Mouse (Mus musculus): Measurements from ENCODE around the gene Dgkz.

Dgkz gene

GRCm38 (mm10) chr2:91975581-91976541 lies at the start of gene Dgkz:
Gene Dgkz (minus strand): TSS chr2:91975864.
- 0 out of 2 replicates have a peak, but pooled peaks have one; percentile 12 for ATAC-seq (ENCODE audit: insufficient number of reproducible peaks, low FRiP score, low TSS enrichment)

GRCm38 (mm10) chr2:92025202-92025601 lies 49.5 kb upstream of the Dgkz start:
- ATAC-seq (ENCODE audit: insufficient number of reproducible peaks, low FRiP score, low TSS enrichment): no peak

DNA sequence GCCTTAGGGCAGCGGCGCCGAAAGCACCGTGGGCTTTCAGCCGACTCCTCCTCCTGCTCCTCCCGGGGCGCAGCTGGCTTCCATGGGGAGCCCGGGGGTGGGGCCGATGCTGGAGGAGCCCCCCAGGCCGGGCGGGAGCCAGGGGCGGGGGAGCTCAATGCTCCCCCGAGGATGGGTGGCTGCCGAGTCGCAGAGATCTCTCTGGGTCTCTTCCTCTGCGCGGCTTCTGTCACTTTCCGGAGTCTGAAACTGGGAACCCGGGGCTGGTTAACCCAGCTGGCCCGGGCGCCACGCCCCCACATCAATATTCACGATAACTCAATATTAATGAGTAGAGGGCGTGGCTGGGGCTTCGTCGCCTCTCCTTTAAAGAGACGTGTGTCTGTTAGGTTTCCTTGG lies 48.6 kb upstream of the Dgkz start, which contains the start of gene Creb3l1:
Gene Creb3l1, minus strand, starts transcription at position 229 of the 399 bp plus-strand sequence.
- no peak for ATAC-seq (ENCODE audit: insufficient number of reproducible peaks, low FRiP score, low TSS enrichment)

DNA sequence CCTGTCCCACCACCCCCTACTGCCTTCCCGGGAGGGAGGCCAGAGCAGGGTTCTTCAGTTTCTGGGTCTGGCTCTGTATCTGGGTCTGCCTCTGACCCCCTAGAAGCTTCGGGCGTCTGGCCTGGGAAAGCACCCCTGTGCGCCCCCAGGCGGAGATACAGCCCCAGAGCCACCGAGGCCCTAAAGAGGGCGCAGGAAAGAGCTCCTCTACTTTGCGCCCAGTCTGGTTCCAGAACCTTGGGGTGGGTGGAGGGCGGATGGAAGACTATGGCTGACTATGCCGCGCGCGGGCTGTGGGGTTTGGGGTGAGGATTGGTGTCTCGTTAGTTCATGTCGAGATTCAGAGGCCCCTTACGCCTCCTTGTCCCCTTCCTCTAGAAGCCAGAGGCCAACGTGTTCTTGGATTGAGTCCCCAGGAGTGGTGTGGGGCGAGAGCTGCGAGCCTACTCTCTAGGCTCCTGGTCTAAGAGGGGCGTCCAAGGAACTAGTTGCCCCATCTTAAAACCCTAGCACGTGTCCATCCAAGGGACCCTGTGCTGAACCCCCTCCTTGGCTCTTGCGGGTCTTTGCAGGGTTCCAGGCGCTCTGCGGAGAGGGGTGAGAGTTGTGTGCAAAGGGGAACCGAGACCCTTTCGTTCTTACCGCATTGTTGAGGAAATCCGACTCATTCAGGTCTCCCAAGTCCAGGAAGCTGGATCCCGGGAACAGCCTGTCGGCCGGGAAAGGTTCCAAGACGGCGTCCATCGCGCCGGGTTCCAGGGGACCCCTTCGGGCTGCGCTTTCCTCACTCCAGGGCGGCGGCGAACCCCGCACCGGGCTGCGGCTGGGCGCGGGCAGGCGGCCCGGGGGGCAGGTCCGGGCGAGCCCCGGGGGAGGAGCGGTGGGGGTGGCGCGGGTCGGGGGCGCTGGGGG lies 48.0 kb upstream of the Dgkz start:
- ATAC-seq (ENCODE audit: insufficient number of reproducible peaks, low FRiP score, low TSS enrichment): 0 out of 2 replicates have a peak, but pooled peaks have one; percentile 20

- no peak for ATAC-seq (ENCODE audit: insufficient number of reproducible peaks, low FRiP score, low TSS enrichment)
These were observed 45.1 kb upstream of the Dgkz start for GRCm38 (mm10) chr2:92020676-92021265.

GRCm38 (mm10) chr2:92017440-92017839 lies 41.8 kb upstream of the Dgkz start:
- no peak for ATAC-seq (ENCODE audit: insufficient number of reproducible peaks, low FRiP score, low TSS enrichment)

- ATAC-seq (ENCODE audit: insufficient number of reproducible peaks, low FRiP score, low TSS enrichment): no peak; the same call in 1 of the 2 replicates
These were observed 41.3 kb upstream of the Dgkz start for GRCm38 (mm10) chr2:92016981-92017380.

- no peak for ATAC-seq (ENCODE audit: insufficient number of reproducible peaks, low FRiP score, low TSS enrichment)
These were observed 39.2 kb upstream of the Dgkz start for GRCm38 (mm10) chr2:92014891-92015290.

- ATAC-seq (ENCODE audit: insufficient number of reproducible peaks, low FRiP score, low TSS enrichment): no peak
These were observed 38.6 kb upstream of the Dgkz start for GRCm38 (mm10) chr2:92014248-92014647.

DNA sequence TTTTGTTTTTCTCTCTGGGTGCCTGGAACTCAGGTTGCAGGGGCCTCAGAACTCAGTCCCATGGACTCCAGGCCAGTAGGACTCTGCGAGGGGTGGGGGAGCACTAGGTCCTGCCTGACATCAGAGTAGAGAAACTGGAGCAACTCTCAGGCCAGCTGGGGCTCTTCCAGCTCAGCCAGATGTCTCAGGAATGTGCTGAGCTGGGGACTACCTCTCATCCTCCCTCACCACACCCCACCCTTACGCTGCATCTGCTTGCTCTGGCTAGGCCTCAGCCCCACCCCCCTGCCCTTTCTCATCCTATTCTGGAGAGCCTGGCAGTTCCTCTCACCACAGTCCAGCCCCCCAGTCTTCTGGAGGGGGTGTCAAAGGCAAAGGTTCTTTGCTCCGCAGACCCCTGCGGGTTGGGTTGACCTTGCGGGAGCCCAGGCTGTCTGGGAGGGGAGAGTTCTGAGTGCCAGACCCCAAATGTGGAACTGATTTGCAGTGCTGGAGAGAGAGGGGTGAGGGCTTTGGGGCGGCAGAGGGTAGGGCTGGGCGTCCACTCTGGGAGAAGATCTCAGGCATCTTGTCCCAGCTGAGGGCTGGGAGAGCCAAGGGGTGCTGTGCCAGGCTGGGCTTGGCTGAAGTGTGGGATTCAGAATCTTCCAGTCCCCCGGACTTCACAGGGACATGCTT lies 37.2 kb upstream of the Dgkz start:
- no peak for ATAC-seq (ENCODE audit: insufficient number of reproducible peaks, low FRiP score, low TSS enrichment)

DNA sequence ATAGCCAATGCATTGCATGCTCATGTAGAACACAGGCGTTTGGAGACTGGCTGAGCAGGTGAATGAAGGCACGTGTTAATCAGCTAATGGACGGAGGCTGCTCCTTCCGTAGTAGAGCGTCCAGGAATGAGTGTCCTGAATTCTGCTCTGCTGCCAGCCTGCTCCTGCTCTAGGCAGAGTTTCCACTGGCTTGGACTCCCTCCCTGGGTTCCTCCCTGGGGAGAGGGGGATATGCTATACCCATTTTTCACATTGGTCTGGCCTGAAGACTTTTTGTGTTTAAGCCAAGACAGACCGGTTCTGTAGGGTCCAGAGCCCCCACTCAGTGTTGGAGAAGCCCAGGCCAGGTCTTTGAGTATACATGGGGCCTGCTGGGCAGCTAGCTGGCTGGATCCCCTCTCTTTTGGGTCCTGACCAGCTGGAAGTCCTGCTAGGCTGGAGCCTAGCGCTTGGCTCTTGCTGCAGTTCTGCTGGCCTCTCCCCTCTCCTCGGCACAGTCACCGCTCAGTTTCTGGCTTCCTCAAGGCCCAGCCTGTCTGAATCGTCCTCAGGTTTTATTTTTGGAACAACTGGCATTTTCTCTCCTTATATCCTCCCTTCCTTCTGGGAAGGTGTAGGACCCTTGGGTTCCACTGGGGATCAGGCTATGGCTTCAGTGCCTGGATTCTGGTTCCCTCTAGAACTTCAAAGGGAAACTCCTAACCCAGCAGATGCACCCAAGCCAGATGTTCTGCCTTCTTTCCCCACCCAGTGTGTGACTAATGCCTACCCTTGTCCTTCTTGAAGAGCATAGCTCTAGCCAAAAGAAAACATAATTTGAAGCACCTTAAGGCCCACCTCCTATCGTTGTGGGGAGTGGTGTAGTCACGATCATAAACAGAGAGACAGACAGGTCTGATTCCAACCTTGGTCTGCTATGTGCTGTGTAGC lies 36.0 kb upstream of the Dgkz start:
- no peak for ATAC-seq (ENCODE audit: insufficient number of reproducible peaks, low FRiP score, low TSS enrichment)

- peak; percentile 4; the same call in 1 of the 2 replicates for ATAC-seq (ENCODE audit: insufficient number of reproducible peaks, low FRiP score, low TSS enrichment)
These were observed 33.1 kb upstream of the Dgkz start for GRCm38 (mm10) chr2:92008623-92009404.

DNA sequence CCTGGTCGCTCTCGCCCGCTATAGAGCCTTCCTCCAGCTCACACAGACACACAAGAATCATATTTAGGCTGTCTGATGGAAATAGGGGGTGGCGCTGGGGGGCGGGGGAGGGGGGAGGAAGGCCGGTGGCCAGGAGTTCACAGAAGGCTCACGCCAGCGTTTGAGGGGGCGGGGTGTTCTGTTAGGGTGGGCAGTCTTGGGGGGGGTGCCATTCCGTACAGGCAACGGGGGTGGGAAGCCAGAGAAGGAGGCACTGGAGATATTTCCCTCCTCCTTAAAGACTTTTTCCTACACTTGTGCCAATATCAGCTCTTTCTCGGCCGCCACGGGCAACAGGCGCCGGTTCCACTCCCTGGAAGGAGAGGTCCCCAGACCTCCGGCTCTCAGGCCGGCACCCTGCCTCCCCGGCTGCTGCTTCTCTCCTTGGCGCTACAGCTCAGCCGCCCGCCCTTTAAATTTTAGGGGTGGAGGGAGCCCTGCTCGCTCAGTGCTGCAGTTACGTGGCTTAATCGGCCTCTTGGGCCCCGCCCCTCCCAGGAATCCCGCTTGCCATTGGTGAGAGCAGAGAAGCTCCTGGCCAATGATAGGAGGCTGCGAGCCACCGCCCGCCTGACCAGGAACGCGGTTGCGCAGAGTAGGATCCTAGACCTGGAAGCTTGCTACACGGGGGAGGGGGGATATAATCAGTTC lies 32.4 kb upstream of the Dgkz start:
- ATAC-seq (ENCODE audit: insufficient number of reproducible peaks, low FRiP score, low TSS enrichment): peak; percentile 98

- 0 out of 2 replicates have a peak, but pooled peaks have one; percentile 12 for ATAC-seq (ENCODE audit: insufficient number of reproducible peaks, low FRiP score, low TSS enrichment)
These were observed 31.6 kb upstream of the Dgkz start for GRCm38 (mm10) chr2:92006983-92007921.

- ATAC-seq (ENCODE audit: insufficient number of reproducible peaks, low FRiP score, low TSS enrichment): no peak
These were observed 30.8 kb upstream of the Dgkz start for GRCm38 (mm10) chr2:92006491-92006890.

- no peak for ATAC-seq (ENCODE audit: insufficient number of reproducible peaks, low FRiP score, low TSS enrichment)
These were observed 29.0 kb upstream of the Dgkz start for GRCm38 (mm10) chr2:92004617-92005016.

Measured in cerebellum, adult (tissue).